9 mouse cellular contexts compared by ENCODE assay signal in genomic region chr8:126698601-126699388, GRCm38 (mm10).
DNase-seq lines count a peak whose midpoint lies in the region; ATAC-seq and TF ChIP-seq lines count a peak whose summit lies in the region.
"Had no signal": no experiment of that assay in that cellular context is flagged by ENCODE, and none has a peak within 500 bp of the region (broad histone marks: within the 10 kb centered on the region; RNA-seq: fewer than 3 reads in every experiment).

No protein-coding gene starts in this region.

- TF ChIP-seq CTCF in lung, adult 2 months (IDR thresholded peaks at IDR 0.05; ENCODE audit: insufficient read depth, low read length), result no peak

- peaks cover 15% of the 10 kb centered on the region for H3K4me1 ChIP-seq in forebrain, embryonic 12.5 days
- H3K4me1 ChIP-seq in lung, adult 2 months (ENCODE audit: control insufficient read depth, insufficient read depth, low read length), result peaks cover 8% of the 10 kb centered on the region
- peaks cover 19% of the 10 kb centered on the region for H3K4me1 ChIP-seq in stomach, embryonic 14.5 days (ENCODE audit: control insufficient read depth, insufficient read depth, low read length)

- no peak overlapping the region for H3K4me3 ChIP-seq in forebrain, embryonic 12.5 days (replicated peaks)
- H3K4me3 ChIP-seq in lung, adult 2 months (replicated peaks; ENCODE audit: extremely low read depth, low read depth, low read length), result no peak overlapping the region
- H3K4me3 ChIP-seq in stomach, embryonic 14.5 days (ENCODE audit: low read depth, low read length), result no peak overlapping the region
- H3K4me3 ChIP-seq: liver, embryonic 15.5 days had no signal

- peak overlapping the region; percentile 65 for H3K27ac ChIP-seq in forebrain, embryonic 12.5 days
- H3K27ac ChIP-seq in stomach, embryonic 14.5 days (ENCODE audit: low read length), result peak overlapping the region; percentile 78
- H3K27ac ChIP-seq: liver, embryonic 15.5 days had no signal

- H3K27me3 ChIP-seq in forebrain, embryonic 12.5 days, result peaks cover 58% of the 10 kb centered on the region
- H3K27me3 ChIP-seq in stomach, embryonic 14.5 days (ENCODE audit: control insufficient read depth, insufficient read depth, low read length), result no peaks in the 10 kb centered on the region
- H3K27me3 ChIP-seq: liver, embryonic 15.5 days had no signal

- WGBS in forebrain, embryonic 12.5 days, result 16% methylated on average over 7 of the region's 7 CpGs
- WGBS in lung, adult 2 months, result 42% methylated on average over 7 of the region's 7 CpGs
- 29% methylated on average over 7 of the region's 7 CpGs for WGBS in stomach, embryonic 14.5 days

- no peaks in the 10 kb centered on the region for H3K9me3 ChIP-seq in forebrain, embryonic 12.5 days
- no peaks in the 10 kb centered on the region for H3K9me3 ChIP-seq in stomach, embryonic 14.5 days (ENCODE audit: control insufficient read depth, low read depth, low read length)
- H3K9me3 ChIP-seq: liver, embryonic 15.5 days had no signal

- H3K4me2 ChIP-seq in forebrain, embryonic 12.5 days, result peak overlapping the region; percentile 19; the same call in 1 of the 2 replicates
- H3K4me2 ChIP-seq in stomach, embryonic 14.5 days (replicated peaks; ENCODE audit: low read depth, low read length), result no peak overlapping the region
- H3K4me2 ChIP-seq: liver, embryonic 15.5 days had no signal

- peak; percentile 42 for DNase-seq in kidney, postnatal 10 days
- no peak for DNase-seq in kidney, postnatal 25 days
- peak; percentile 63 for DNase-seq in lung, adult 2 months
- DNase-seq in spleen, postnatal 36 days (ENCODE audit: low spot score in 2 of 2), result no peak
- no peak for DNase-seq in testis, postnatal 10 days (ENCODE audit: low spot score)

- peak; percentile 63; the same call in 1 of the 2 replicates for ATAC-seq in forebrain, embryonic 12.5 days (ENCODE audit: low FRiP score)
- peak; percentile 53; the same call in 1 of the 2 replicates for ATAC-seq in stomach, embryonic 14.5 days (ENCODE audit: insufficient number of reproducible peaks, insufficient read depth, low FRiP score, low read depth)
- ATAC-seq in megakaryocyte, adult 5-6 weeks (ENCODE audit: poor library complexity, severe bottlenecking), result no peak

- no peaks in the 10 kb centered on the region for H3K36me3 ChIP-seq in forebrain, embryonic 12.5 days (replicated peaks)
- H3K36me3 ChIP-seq in stomach, embryonic 14.5 days (ENCODE audit: control insufficient read depth, insufficient read depth, low read length), result no peaks in the 10 kb centered on the region
- H3K36me3 ChIP-seq: liver, embryonic 15.5 days had no signal

- H3K9ac ChIP-seq in forebrain, embryonic 12.5 days, result no peak overlapping the region; the same call in 1 of the 2 replicates
- no peak overlapping the region for H3K9ac ChIP-seq in stomach, embryonic 14.5 days (replicated peaks; ENCODE audit: low read depth, low read length)
- H3K9ac ChIP-seq: liver, embryonic 15.5 days had no signal

- no peak for TF ChIP-seq POLR2A in lung, adult 2 months (IDR thresholded peaks at IDR 0.05; ENCODE audit: borderline replicate concordance, extremely low read depth, low read depth, low read length)

Comparison
In these comparisons a context has a peak if more than half of its experiments do, and no peak if none do; other contexts are left out.
1. DNase-seq: peak in kidney, postnatal 10 days (single experiment) and lung, adult 2 months (single experiment); none in kidney, postnatal 25 days (0 of 2), spleen, postnatal 36 days (0 of 2) and testis, postnatal 10 days (single experiment).